Mouse (Mus musculus) heart, postnatal 0 days (tissue): ENCODE results near the gene Nup188.

Source experiments
- CTCF ChIP-seq: IDR thresholded peaks from 2 replicates; pipeline ENCODE4 v1.5.1; 2016; ENCODE audit warnings: antibody characterized with exemption, control low read depth, low read depth
- EP300 ChIP-seq: IDR thresholded peaks from 2 replicates; pipeline ENCODE4 v1.6.1; 2016; ENCODE audit warnings: antibody characterized with exemption, low read depth

DNA sequence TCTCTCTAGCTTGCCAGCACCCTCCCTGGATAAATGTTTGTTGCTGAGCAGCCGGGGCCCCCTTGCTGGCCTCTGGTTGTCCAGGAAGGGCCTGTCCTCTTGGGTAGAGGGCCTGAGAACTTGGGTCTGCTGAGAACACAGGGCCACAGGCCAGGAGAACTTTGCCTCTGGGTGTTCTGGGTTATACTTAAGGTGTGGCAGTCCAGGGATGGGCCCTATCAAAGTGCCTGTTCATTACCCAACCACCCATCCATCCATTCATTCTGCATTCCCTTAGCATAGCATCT, 107.1 kb downstream of the Nup188 start:
- TF ChIP-seq CTCF (no peak), EP300 (no peak)
